Mouse (Mus musculus): ENCODE measurements at regions not wholly inside any gene's neighbourhood (a gene's known extent, or its start where the extent isn't known, plus 50 kb on each side); places are given as distances from the start of the nearest gene placed in this dataset.

GRCm38 (mm10) chr16:79534370-79534769 is 443.5 kb upstream of the Tmprss15 start:
- H3K27me3 ChIP-seq (ENCODE audit: control insufficient read depth, insufficient read depth, low read length), result no peaks in the 10 kb centered on the region
- 65% methylated on average over 2 of the region's 2 CpGs for WGBS
- DNase-seq (ENCODE audit: low spot score), result peak; percentile 22
- no peak overlapping the region for H3K4me3 ChIP-seq (ENCODE audit: low read depth, low read length)
- no peak for ATAC-seq (ENCODE audit: insufficient number of reproducible peaks, low FRiP score, low TSS enrichment, low read depth)
- H3K9me3 ChIP-seq (ENCODE audit: control insufficient read depth, low read length), result no peaks in the 10 kb centered on the region
- no peak overlapping the region for H3K9ac ChIP-seq (ENCODE audit: low read length)
- H3K27ac ChIP-seq (replicated peaks; ENCODE audit: low read depth, low read length), result no peak overlapping the region
- H3K36me3 ChIP-seq (ENCODE audit: control insufficient read depth, insufficient read depth, low read length), result no peaks in the 10 kb centered on the region
- no peaks in the 10 kb centered on the region for H3K4me1 ChIP-seq (ENCODE audit: control insufficient read depth, insufficient read depth, low read length)
- H3K4me2 ChIP-seq (ENCODE audit: low read depth, severe bottlenecking), result no peak overlapping the region

GRCm38 (mm10) chr16:79492493-79492892 is 401.6 kb upstream of the Tmprss15 start:
- 69% methylated on average over 3 of the region's 3 CpGs for WGBS
- H3K4me1 ChIP-seq (ENCODE audit: control insufficient read depth, insufficient read depth, low read length), result no peaks in the 10 kb centered on the region
- no peaks in the 10 kb centered on the region for H3K27me3 ChIP-seq (ENCODE audit: control insufficient read depth, insufficient read depth, low read length)
- no peak overlapping the region for H3K9ac ChIP-seq (ENCODE audit: low read length)
- no peak overlapping the region for H3K27ac ChIP-seq (replicated peaks; ENCODE audit: low read depth, low read length)
- H3K9me3 ChIP-seq (ENCODE audit: control insufficient read depth, low read length), result no peaks in the 10 kb centered on the region
- no peak for DNase-seq (ENCODE audit: low spot score)
- no peaks in the 10 kb centered on the region for H3K36me3 ChIP-seq (ENCODE audit: control insufficient read depth, insufficient read depth, low read length)
- no peak overlapping the region for H3K4me3 ChIP-seq (ENCODE audit: low read depth, low read length)
- H3K4me2 ChIP-seq (ENCODE audit: low read depth, severe bottlenecking), result no peak overlapping the region
- ATAC-seq (ENCODE audit: insufficient number of reproducible peaks, low FRiP score, low TSS enrichment, low read depth), result no peak

DNA sequence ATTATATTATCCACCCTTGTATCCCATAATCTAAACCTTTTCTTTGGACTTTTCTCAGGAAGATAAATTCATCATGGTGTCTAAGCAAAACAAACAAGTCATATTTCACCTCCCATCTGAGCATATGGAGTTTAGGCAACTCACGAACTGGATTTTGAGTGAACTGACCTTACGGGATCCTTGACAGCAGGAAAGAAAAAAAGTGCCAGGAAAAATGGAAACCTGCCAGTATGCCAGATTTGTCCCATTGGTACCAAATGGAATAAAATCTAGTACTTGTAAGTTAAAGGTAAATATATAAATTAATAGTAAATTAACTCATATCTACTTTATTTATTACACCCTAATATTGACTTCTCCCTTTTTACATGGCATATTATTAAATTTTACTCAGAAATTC is 360.0 kb upstream of the Tmprss15 start:
- ATAC-seq (ENCODE audit: insufficient number of reproducible peaks, low FRiP score, low TSS enrichment, low read depth), result no peak
- DNase-seq (ENCODE audit: low spot score), result no peak
- Histone ChIP-seq H3K4me2 (ENCODE audit: low read depth, severe bottlenecking) (no peak overlapping the region), H3K9me3 (ENCODE audit: control insufficient read depth, low read length) (no peaks in the 10 kb centered on the region), H3K27me3 (ENCODE audit: control insufficient read depth, insufficient read depth, low read length) (no peaks in the 10 kb centered on the region), H3K36me3 (ENCODE audit: control insufficient read depth, insufficient read depth, low read length) (no peaks in the 10 kb centered on the region), H3K9ac (ENCODE audit: low read length) (no peak overlapping the region), H3K4me1 (ENCODE audit: control insufficient read depth, insufficient read depth, low read length) (no peaks in the 10 kb centered on the region), H3K4me3 (ENCODE audit: low read depth, low read length) (no peak overlapping the region), H3K27ac (replicated peaks; ENCODE audit: low read depth, low read length) (no peak overlapping the region)
- WGBS, result 64% methylated on average over 2 of the region's 2 CpGs

DNA sequence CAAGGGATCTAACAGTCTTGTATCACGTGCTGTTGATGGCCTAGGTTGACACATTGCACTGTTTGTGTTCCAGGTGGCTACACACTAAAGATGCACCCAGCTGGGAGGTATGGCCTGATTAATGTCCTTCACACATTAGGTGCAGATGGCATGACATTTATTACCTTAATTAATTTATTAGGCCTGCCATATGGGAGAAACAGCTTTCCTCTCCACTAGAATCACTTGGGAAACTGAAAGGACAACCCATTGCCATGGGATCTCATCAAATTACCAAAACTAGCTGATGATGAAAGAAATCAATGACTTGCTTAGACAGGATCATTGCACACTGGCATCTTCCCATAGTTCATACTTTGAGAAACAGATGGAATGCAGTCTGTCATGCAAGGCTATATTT is 358.8 kb upstream of the Tmprss15 start:
- no peak overlapping the region for H3K9ac ChIP-seq (ENCODE audit: low read length)
- H3K27me3 ChIP-seq (ENCODE audit: control insufficient read depth, insufficient read depth, low read length), result no peaks in the 10 kb centered on the region
- H3K4me3 ChIP-seq (ENCODE audit: low read depth, low read length), result no peak overlapping the region
- no peak overlapping the region for H3K27ac ChIP-seq (replicated peaks; ENCODE audit: low read depth, low read length)
- WGBS, result 15% methylated on average over 1 of the region's 1 CpGs
- no peak for DNase-seq (ENCODE audit: low spot score)
- H3K4me2 ChIP-seq (ENCODE audit: low read depth, severe bottlenecking), result no peak overlapping the region
- no peaks in the 10 kb centered on the region for H3K4me1 ChIP-seq (ENCODE audit: control insufficient read depth, insufficient read depth, low read length)
- ATAC-seq (ENCODE audit: insufficient number of reproducible peaks, low FRiP score, low TSS enrichment, low read depth), result no peak
- no peaks in the 10 kb centered on the region for H3K36me3 ChIP-seq (ENCODE audit: control insufficient read depth, insufficient read depth, low read length)
- no peaks in the 10 kb centered on the region for H3K9me3 ChIP-seq (ENCODE audit: control insufficient read depth, low read length)

DNA sequence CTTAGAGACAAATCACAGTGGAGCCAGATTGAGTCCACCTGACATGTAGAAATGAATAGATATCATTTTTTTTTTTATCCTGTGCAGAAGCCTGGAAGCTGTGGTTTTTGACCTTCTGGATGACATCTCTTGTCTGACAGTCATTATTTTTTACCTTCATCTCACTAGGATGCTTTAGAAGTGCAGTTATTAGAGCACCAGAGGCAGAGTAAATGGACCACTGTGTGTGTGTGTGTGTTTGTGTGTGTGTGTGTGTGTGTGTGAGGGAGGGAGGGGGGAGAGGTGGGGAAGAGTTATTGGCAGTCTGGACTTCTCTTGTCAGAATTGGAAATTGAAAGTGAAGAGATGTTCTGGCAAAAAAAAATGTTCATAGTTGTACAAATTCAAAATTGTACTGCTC is 316.5 kb upstream of the Tmprss15 start:
- H3K9ac ChIP-seq (ENCODE audit: low read length), result no peak overlapping the region
- no peaks in the 10 kb centered on the region for H3K36me3 ChIP-seq (ENCODE audit: control insufficient read depth, insufficient read depth, low read length)
- H3K9me3 ChIP-seq (ENCODE audit: control insufficient read depth, low read length), result no peaks in the 10 kb centered on the region
- DNase-seq (ENCODE audit: low spot score) (no peak), ATAC-seq (ENCODE audit: insufficient number of reproducible peaks, low FRiP score, low TSS enrichment, low read depth) (no peak)
- H3K4me2 ChIP-seq (ENCODE audit: low read depth, severe bottlenecking), result no peak overlapping the region
- no peak overlapping the region for H3K4me3 ChIP-seq (ENCODE audit: low read depth, low read length)
- no peaks in the 10 kb centered on the region for H3K4me1 ChIP-seq (ENCODE audit: control insufficient read depth, insufficient read depth, low read length)
- H3K27ac ChIP-seq (replicated peaks; ENCODE audit: low read depth, low read length), result no peak overlapping the region
- H3K27me3 ChIP-seq (ENCODE audit: control insufficient read depth, insufficient read depth, low read length), result no peaks in the 10 kb centered on the region

DNA sequence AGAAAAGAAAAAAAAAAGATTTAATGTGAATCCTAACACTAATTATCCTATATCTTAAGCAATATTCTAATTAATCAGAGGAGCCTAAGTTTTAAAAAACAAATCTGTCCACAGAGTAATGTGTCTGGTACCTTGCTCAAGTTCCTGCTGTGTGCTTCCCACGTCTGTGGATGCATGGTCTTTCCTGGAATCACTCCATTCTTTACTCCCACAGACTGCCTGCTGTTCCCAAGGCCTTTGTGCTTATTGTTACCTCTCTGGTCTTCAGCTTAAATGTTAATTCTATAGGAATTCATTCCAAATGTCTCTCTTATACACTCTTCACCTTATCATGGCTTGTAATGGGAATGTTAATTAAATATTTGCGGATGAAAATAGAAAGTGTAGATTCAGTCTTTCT is 315.3 kb upstream of the Tmprss15 start:
- Histone ChIP-seq H3K27ac (replicated peaks; ENCODE audit: low read depth, low read length) (no peak overlapping the region), H3K36me3 (ENCODE audit: control insufficient read depth, insufficient read depth, low read length) (no peaks in the 10 kb centered on the region), H3K4me2 (ENCODE audit: low read depth, severe bottlenecking) (no peak overlapping the region), H3K9ac (ENCODE audit: low read length) (no peak overlapping the region), H3K9me3 (ENCODE audit: control insufficient read depth, low read length) (no peaks in the 10 kb centered on the region), H3K4me1 (ENCODE audit: control insufficient read depth, insufficient read depth, low read length) (no peaks in the 10 kb centered on the region), H3K27me3 (ENCODE audit: control insufficient read depth, insufficient read depth, low read length) (no peaks in the 10 kb centered on the region), H3K4me3 (ENCODE audit: low read depth, low read length) (no peak overlapping the region)
- ATAC-seq (ENCODE audit: insufficient number of reproducible peaks, low FRiP score, low TSS enrichment, low read depth), result no peak
- DNase-seq (ENCODE audit: low spot score), result no peak
- WGBS, result 67% methylated on average over 2 of the region's 2 CpGs

DNA sequence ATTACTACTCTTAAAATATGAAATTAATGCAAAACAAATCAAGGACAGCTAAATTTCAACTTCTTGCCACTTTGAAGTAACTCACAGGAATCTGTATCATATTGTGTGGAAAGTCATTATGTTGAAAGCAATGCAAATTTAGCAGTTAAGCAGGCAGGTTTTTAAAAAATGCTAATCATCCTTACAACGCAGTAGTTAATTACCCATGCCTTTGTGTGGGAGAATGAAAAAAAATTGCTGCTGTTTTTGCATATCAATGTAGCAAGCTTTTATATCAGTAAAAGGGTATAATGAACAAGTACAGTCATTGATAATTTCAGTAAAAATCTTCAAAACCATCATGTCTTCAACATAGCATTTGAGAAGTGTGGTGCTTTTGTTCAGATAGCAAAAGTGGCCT is 313.2 kb upstream of the Tmprss15 start:
- Histone ChIP-seq H3K36me3 (ENCODE audit: control insufficient read depth, insufficient read depth, low read length) (no peaks in the 10 kb centered on the region), H3K9ac (ENCODE audit: low read length) (no peak overlapping the region), H3K4me3 (ENCODE audit: low read depth, low read length) (no peak overlapping the region), H3K4me2 (ENCODE audit: low read depth, severe bottlenecking) (no peak overlapping the region), H3K4me1 (ENCODE audit: control insufficient read depth, insufficient read depth, low read length) (no peaks in the 10 kb centered on the region), H3K27ac (replicated peaks; ENCODE audit: low read depth, low read length) (no peak overlapping the region), H3K27me3 (ENCODE audit: control insufficient read depth, insufficient read depth, low read length) (no peaks in the 10 kb centered on the region), H3K9me3 (ENCODE audit: control insufficient read depth, low read length) (no peaks in the 10 kb centered on the region)
- WGBS, result 93% methylated on average over 1 of the region's 1 CpGs
- ATAC-seq (ENCODE audit: insufficient number of reproducible peaks, low FRiP score, low TSS enrichment, low read depth) (no peak), DNase-seq (ENCODE audit: low spot score) (no peak)

GRCm38 (mm10) chr16:79400100-79400499 is 309.2 kb upstream of the Tmprss15 start:
- Histone ChIP-seq H3K9me3 (ENCODE audit: control insufficient read depth, low read length) (no peaks in the 10 kb centered on the region), H3K9ac (ENCODE audit: low read length) (no peak overlapping the region), H3K27ac (replicated peaks; ENCODE audit: low read depth, low read length) (no peak overlapping the region), H3K4me1 (ENCODE audit: control insufficient read depth, insufficient read depth, low read length) (no peaks in the 10 kb centered on the region), H3K27me3 (ENCODE audit: control insufficient read depth, insufficient read depth, low read length) (no peaks in the 10 kb centered on the region), H3K4me2 (ENCODE audit: low read depth, severe bottlenecking) (no peak overlapping the region), H3K4me3 (ENCODE audit: low read depth, low read length) (no peak overlapping the region), H3K36me3 (ENCODE audit: control insufficient read depth, insufficient read depth, low read length) (no peaks in the 10 kb centered on the region)
- WGBS, result 92% methylated on average over 3 of the region's 3 CpGs
- ATAC-seq (ENCODE audit: insufficient number of reproducible peaks, low FRiP score, low TSS enrichment, low read depth), result no peak
- no peak for DNase-seq (ENCODE audit: low spot score)

DNA sequence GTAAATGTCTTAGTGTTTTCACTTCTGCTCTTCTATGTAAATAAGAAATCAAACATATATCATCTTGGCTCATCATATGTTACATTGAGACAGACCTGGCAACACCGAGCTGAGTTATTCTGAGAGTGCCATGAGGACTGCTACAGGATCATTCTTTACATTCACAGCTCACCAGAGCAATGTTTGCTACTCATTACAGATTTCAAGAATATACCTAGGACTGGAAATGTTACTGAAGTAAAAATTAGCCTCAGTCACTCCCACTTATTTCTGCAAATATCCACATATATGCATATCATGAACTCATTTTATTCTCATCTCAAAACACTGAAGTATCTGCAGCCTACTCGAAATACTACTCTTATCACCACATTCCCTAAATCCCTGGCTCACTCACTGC is 307.6 kb upstream of the Tmprss15 start:
- Histone ChIP-seq H3K27me3 (ENCODE audit: control insufficient read depth, insufficient read depth, low read length) (no peaks in the 10 kb centered on the region), H3K9me3 (ENCODE audit: control insufficient read depth, low read length) (no peaks in the 10 kb centered on the region), H3K4me1 (ENCODE audit: control insufficient read depth, insufficient read depth, low read length) (no peaks in the 10 kb centered on the region), H3K36me3 (ENCODE audit: control insufficient read depth, insufficient read depth, low read length) (no peaks in the 10 kb centered on the region), H3K4me2 (ENCODE audit: low read depth, severe bottlenecking) (no peak overlapping the region), H3K27ac (replicated peaks; ENCODE audit: low read depth, low read length) (no peak overlapping the region), H3K9ac (ENCODE audit: low read length) (no peak overlapping the region), H3K4me3 (ENCODE audit: low read depth, low read length) (no peak overlapping the region)
- ATAC-seq (ENCODE audit: insufficient number of reproducible peaks, low FRiP score, low TSS enrichment, low read depth), result no peak
- DNase-seq (ENCODE audit: low spot score), result no peak
- 83% methylated on average over 2 of the region's 2 CpGs for WGBS
